Mouse (Mus musculus): ENCODE data around the gene Pusl1. TPM values are rescaled to one million over a fixed set of nuclear protein-coding genes. Genes with fewer than 3 reads are reported as not detected.

The Pusl1 gene
- total RNA-seq (2021): 10 to 100 TPM in 1 of 2 experiments, 1 to 10 TPM in 1; 9.4 to 10.1 TPM
- polyA plus RNA-seq (2012; rRNA removed): 19.9 and 31.3 TPM in 2 replicates
- long read RNA-seq, transcript Pusl1-201 (8 exons, 1,243 nt): major isoform, 5 of 14 reads
- long read RNA-seq, partial matches to known transcripts: 2 of 14 reads
- long read RNA-seq, other reads (novel, unspliced or antisense): 7 of 14 reads

- WGBS: under 1% methylated on average over 52 of the region's 52 CpGs
- peak within 1 kb of the TSS; percentile 96 for H3K4me3 ChIP-seq
Measured at GRCm38 (mm10) chr4:155891551-155892001, at the start of gene Pusl1, which contains the start of gene Acap3. Pusl1 (minus strand) TSS chr4:155891781. Acap3 (plus strand) TSS chr4:155891822.

GRCm38 (mm10) chr4:155932031-155932430, 40.5 kb upstream of the Pusl1 start:
- no peak for TF ChIP-seq CTCF (IDR thresholded peaks at IDR 0.05)
- no peak for TF ChIP-seq POLR2A (IDR thresholded peaks at IDR 0.05; ENCODE audit: insufficient read depth, low read depth, low read length)
- TF ChIP-seq EP300 (IDR thresholded peaks at IDR 0.05; ENCODE audit: insufficient read depth, low read depth, low read length): no peak
- Histone ChIP-seq H3K4me3 (no peak overlapping the region), H3K36me3 (ENCODE audit: control insufficient read depth, insufficient read depth, low read length) (no peaks in the 10 kb centered on the region), H3K4me1 (ENCODE audit: control insufficient read depth, insufficient read depth, low read length) (no peaks in the 10 kb centered on the region), H3K9ac (ENCODE audit: low read depth, low read length) (no peak overlapping the region), H3K27ac (no peak overlapping the region), H3K79me2 (replicated peaks; ENCODE audit: control insufficient read depth, insufficient read depth, low read length) (no peaks in the 10 kb centered on the region), H3K27me3 (ENCODE audit: control insufficient read depth, insufficient read depth, low read length) (no peaks in the 10 kb centered on the region)
- intact Hi-C loops (cut with DNase I): no loop called here
- no peak for DNase-seq
- WGBS: 65% methylated on average over 1 of the region's 1 CpGs

More at GRCm38 (mm10) chr4:155891551-155892001, at the start of gene Pusl1, which contains the start of gene Acap3:
- H3K4me1 ChIP-seq (ENCODE audit: control insufficient read depth, insufficient read depth, low read length): peaks cover 27% of the 10 kb centered on the region
- no peak for TF ChIP-seq EP300 (IDR thresholded peaks at IDR 0.05; ENCODE audit: insufficient read depth, low read depth, low read length)
- TF ChIP-seq POLR2A (IDR thresholded peaks at IDR 0.05; ENCODE audit: insufficient read depth, low read depth, low read length): peak; percentile 36
- TF ChIP-seq CTCF (IDR thresholded peaks at IDR 0.05): no peak
- no peaks in the 10 kb centered on the region for H3K27me3 ChIP-seq (ENCODE audit: control insufficient read depth, insufficient read depth, low read length)
- peaks cover 3% of the 10 kb centered on the region for H3K36me3 ChIP-seq (ENCODE audit: control insufficient read depth, insufficient read depth, low read length)
- intact Hi-C loops (cut with DNase I): loop anchor here (2.0 to 5.0 kb wide), 3 partner anchors 23 to 221 kb away; partner anchors contain the start of genes Cptp, Ints11 and Ube2j2
- peak within 1 kb of the TSS; percentile 98 for H3K9ac ChIP-seq (ENCODE audit: low read depth, low read length)
- H3K79me2 ChIP-seq (replicated peaks; ENCODE audit: control insufficient read depth, insufficient read depth, low read length): peaks cover 10% of the 10 kb centered on the region; the same call in 1 of the 2 replicates
- peak within 1 kb of the TSS; percentile 96 for H3K27ac ChIP-seq
- DNase-seq: peak; percentile 97 to 99

GRCm38 (mm10) chr4:155908751-155909150, 17.2 kb upstream of the Pusl1 start:
- 87% methylated on average over 4 of the region's 4 CpGs for WGBS

GRCm38 (mm10) chr4:155908281-155908680, 16.7 kb upstream of the Pusl1 start:
- 71% methylated on average over 7 of the region's 7 CpGs for WGBS
- DNase-seq: peak in 1 of 2 experiments; percentile 16

More at GRCm38 (mm10) chr4:155908751-155909150, 17.2 kb upstream of the Pusl1 start:
- peak in 1 of 2 experiments; percentile 16 for DNase-seq
- Histone ChIP-seq H3K27me3 (ENCODE audit: control insufficient read depth, insufficient read depth, low read length) (no peaks in the 10 kb centered on the region), H3K79me2 (replicated peaks; ENCODE audit: control insufficient read depth, insufficient read depth, low read length) (no peaks in the 10 kb centered on the region), H3K9ac (ENCODE audit: low read depth, low read length) (no peak overlapping the region), H3K27ac (no peak overlapping the region), H3K36me3 (ENCODE audit: control insufficient read depth, insufficient read depth, low read length) (no peaks in the 10 kb centered on the region), H3K4me3 (no peak overlapping the region), H3K4me1 (ENCODE audit: control insufficient read depth, insufficient read depth, low read length) (no peaks in the 10 kb centered on the region)
- TF ChIP-seq CTCF (IDR thresholded peaks at IDR 0.05) (no peak), EP300 (IDR thresholded peaks at IDR 0.05; ENCODE audit: insufficient read depth, low read depth, low read length) (no peak), POLR2A (IDR thresholded peaks at IDR 0.05; ENCODE audit: insufficient read depth, low read depth, low read length) (no peak)
- intact Hi-C loops (cut with DNase I): no loop called here

GRCm38 (mm10) chr4:155907003-155907402, 15.4 kb upstream of the Pusl1 start:
- intact Hi-C loops (cut with DNase I): no loop called here
- TF ChIP-seq CTCF (IDR thresholded peaks at IDR 0.05) (no peak), EP300 (IDR thresholded peaks at IDR 0.05; ENCODE audit: insufficient read depth, low read depth, low read length) (no peak), POLR2A (IDR thresholded peaks at IDR 0.05; ENCODE audit: insufficient read depth, low read depth, low read length) (no peak)
- Histone ChIP-seq H3K27ac (no peak overlapping the region), H3K27me3 (ENCODE audit: control insufficient read depth, insufficient read depth, low read length) (no peaks in the 10 kb centered on the region), H3K79me2 (replicated peaks; ENCODE audit: control insufficient read depth, insufficient read depth, low read length) (no peaks in the 10 kb centered on the region), H3K4me3 (no peak overlapping the region), H3K4me1 (ENCODE audit: control insufficient read depth, insufficient read depth, low read length) (no peaks in the 10 kb centered on the region), H3K9ac (ENCODE audit: low read depth, low read length) (no peak overlapping the region), H3K36me3 (ENCODE audit: control insufficient read depth, insufficient read depth, low read length) (no peaks in the 10 kb centered on the region)
- no peak for DNase-seq
- WGBS: 72% methylated on average over 11 of the region's 11 CpGs

More at GRCm38 (mm10) chr4:155908281-155908680, 16.7 kb upstream of the Pusl1 start:
- intact Hi-C loops (cut with DNase I): no loop called here
- TF ChIP-seq EP300 (IDR thresholded peaks at IDR 0.05; ENCODE audit: insufficient read depth, low read depth, low read length) (no peak), CTCF (IDR thresholded peaks at IDR 0.05) (no peak), POLR2A (IDR thresholded peaks at IDR 0.05; ENCODE audit: insufficient read depth, low read depth, low read length) (no peak)
- H3K4me3 ChIP-seq: no peak overlapping the region
- H3K79me2 ChIP-seq (replicated peaks; ENCODE audit: control insufficient read depth, insufficient read depth, low read length): no peaks in the 10 kb centered on the region
- no peaks in the 10 kb centered on the region for H3K27me3 ChIP-seq (ENCODE audit: control insufficient read depth, insufficient read depth, low read length)
- no peaks in the 10 kb centered on the region for H3K4me1 ChIP-seq (ENCODE audit: control insufficient read depth, insufficient read depth, low read length)
- no peaks in the 10 kb centered on the region for H3K36me3 ChIP-seq (ENCODE audit: control insufficient read depth, insufficient read depth, low read length)
- H3K27ac ChIP-seq: no peak overlapping the region
- no peak overlapping the region for H3K9ac ChIP-seq (ENCODE audit: low read depth, low read length)

GRCm38 (mm10) chr4:155906125-155906524, 14.5 kb upstream of the Pusl1 start:
- peak in 1 of 2 experiments; percentile 1 for DNase-seq
- H3K79me2 ChIP-seq (replicated peaks; ENCODE audit: control insufficient read depth, insufficient read depth, low read length): no peaks in the 10 kb centered on the region
- H3K27ac ChIP-seq: no peak overlapping the region
- 87% methylated on average over 9 of the region's 9 CpGs for WGBS
- H3K36me3 ChIP-seq (ENCODE audit: control insufficient read depth, insufficient read depth, low read length): no peaks in the 10 kb centered on the region
- TF ChIP-seq POLR2A (IDR thresholded peaks at IDR 0.05; ENCODE audit: insufficient read depth, low read depth, low read length) (no peak), EP300 (IDR thresholded peaks at IDR 0.05; ENCODE audit: insufficient read depth, low read depth, low read length) (no peak), CTCF (IDR thresholded peaks at IDR 0.05) (no peak)
- H3K4me1 ChIP-seq (ENCODE audit: control insufficient read depth, insufficient read depth, low read length): peaks cover 3% of the 10 kb centered on the region; the same call in 1 of the 2 replicates
- intact Hi-C loops (cut with DNase I): no loop called here
- H3K4me3 ChIP-seq: no peak overlapping the region
- H3K9ac ChIP-seq (ENCODE audit: low read depth, low read length): no peak overlapping the region
- H3K27me3 ChIP-seq (ENCODE audit: control insufficient read depth, insufficient read depth, low read length): no peaks in the 10 kb centered on the region
